Mouse (Mus musculus): ENCODE measurements around the gene Tubgcp5. TPM values are rescaled to one million over a fixed set of nuclear protein-coding genes. Genes with fewer than 3 reads are reported as not detected.

The Tubgcp5 gene
- total RNA-seq, 2 experiments from 2014 or later, result 35.3 to 40.4 TPM

- no peak for DNase-seq (ENCODE audit: low spot score in 2 of 2)
Measured at GRCm38 (mm10) chr7:55849948-55850571, 56.1 kb downstream of the Tubgcp5 start.

- DNase-seq (ENCODE audit: low spot score in 2 of 2), result no peak
Measured at GRCm38 (mm10) chr7:55852787-55853186, 58.8 kb downstream of the Tubgcp5 start.

- DNase-seq (ENCODE audit: low spot score in 2 of 2), result no peak
Measured at GRCm38 (mm10) chr7:55855597-55855996, 61.6 kb downstream of the Tubgcp5 start.

GRCm38 (mm10) chr7:55856741-55857140, 62.8 kb downstream of the Tubgcp5 start:
- no peak for DNase-seq (ENCODE audit: low spot score in 2 of 2)

GRCm38 (mm10) chr7:55857729-55858128, 63.8 kb downstream of the Tubgcp5 start:
- no peak for DNase-seq (ENCODE audit: low spot score in 2 of 2)

GRCm38 (mm10) chr7:55858836-55859517, 65.0 kb downstream of the Tubgcp5 start:
- no peak for DNase-seq (ENCODE audit: low spot score in 2 of 2)

- DNase-seq (ENCODE audit: low spot score in 2 of 2), result no peak
Measured at GRCm38 (mm10) chr7:55859518-55859872, 65.5 kb downstream of the Tubgcp5 start.

GRCm38 (mm10) chr7:55859956-55860355, 66.0 kb downstream of the Tubgcp5 start:
- DNase-seq (ENCODE audit: low spot score in 2 of 2), result no peak

GRCm38 (mm10) chr7:55861175-55861574, 67.2 kb downstream of the Tubgcp5 start:
- no peak for DNase-seq (ENCODE audit: low spot score in 2 of 2)

GRCm38 (mm10) chr7:55865044-55865443, 71.1 kb downstream of the Tubgcp5 start:
- DNase-seq (ENCODE audit: low spot score in 2 of 2), result no peak

- DNase-seq (ENCODE audit: low spot score in 2 of 2), result no peak
Measured at GRCm38 (mm10) chr7:55865750-55866416, 71.9 kb downstream of the Tubgcp5 start.

GRCm38 (mm10) chr7:55868247-55868646, 74.3 kb downstream of the Tubgcp5 start:
- no peak for DNase-seq (ENCODE audit: low spot score in 2 of 2)

- no peak for DNase-seq (ENCODE audit: low spot score in 2 of 2)
Measured at GRCm38 (mm10) chr7:55869220-55869619, 75.3 kb downstream of the Tubgcp5 start.

- DNase-seq (ENCODE audit: low spot score in 2 of 2), result no peak
Measured at GRCm38 (mm10) chr7:55870340-55871020, 76.5 kb downstream of the Tubgcp5 start.

GRCm38 (mm10) chr7:55871476-55871875, 77.5 kb downstream of the Tubgcp5 start:
- no peak for DNase-seq (ENCODE audit: low spot score in 2 of 2)

- DNase-seq (ENCODE audit: low spot score in 2 of 2), result no peak
Measured at GRCm38 (mm10) chr7:55874703-55875102, 80.7 kb downstream of the Tubgcp5 start.

- DNase-seq (ENCODE audit: low spot score in 2 of 2), result no peak
Measured at GRCm38 (mm10) chr7:55877721-55878120, 83.8 kb downstream of the Tubgcp5 start.

- DNase-seq (ENCODE audit: low spot score in 2 of 2), result no peak
Measured at GRCm38 (mm10) chr7:55880882-55881281, 86.9 kb downstream of the Tubgcp5 start.
